Mouse (Mus musculus) kidney, embryonic 14.5 days (tissue): ENCODE results near the gene Commd8. TPM values are rescaled to one million over a fixed set of nuclear protein-coding genes. Genes with fewer than 3 reads are reported as not detected.
"Not testable (repeated sequence)": the region's sequence is repeated elsewhere in the genome, so short reads cannot be mapped to it uniquely, and the experiment has no call there.

ENCODE experiments used
- ATAC-seq: fragments of 200-750 bp; cut with Nextera tagmentation; 2 replicates; pipeline ENCODE4 v1.8.0; 2017; ENCODE audit warnings: moderate number of reproducible peaks, mild to moderate bottlenecking, moderate TSS enrichment, moderate library complexity; ENCODE audit not compliant: low FRiP score, low TSS enrichment
- H3K27ac ChIP-seq: fragments of 300-500 bp; sonication (generic); 2 replicates; pipeline ENCODE4 v1.5.1; 2014; ENCODE audit warnings: low read depth, mild to moderate bottlenecking, low read length, moderate library complexity, mixed read lengths
- H3K27me3 ChIP-seq: fragments of 300-500 bp; sonication (generic); 2 replicates; pipeline ENCODE4 v1.6.1; 2014; ENCODE audit warnings: mild to moderate bottlenecking, low read length; ENCODE audit not compliant: control insufficient read depth, insufficient read depth
- H3K36me3 ChIP-seq: fragments of 300-500 bp; sonication (generic); 2 replicates; pipeline ENCODE4 v1.6.1; 2014; ENCODE audit warnings: low read length, mixed read lengths; ENCODE audit not compliant: control insufficient read depth, insufficient read depth
- H3K4me1 ChIP-seq: fragments of 300-500 bp; sonication (generic); 2 replicates; pipeline ENCODE4 v1.6.1; 2014; ENCODE audit warnings: low read length, mixed read lengths; ENCODE audit not compliant: control insufficient read depth, insufficient read depth
- H3K4me2 ChIP-seq: fragments of 300-500 bp; sonication (generic); replicated peaks from 2 replicates; pipeline ENCODE4 v1.6.1; 2014; ENCODE audit warnings: low read depth, mild to moderate bottlenecking, low read length
- H3K4me3 ChIP-seq: fragments of 300-500 bp; sonication (generic); 2 replicates; pipeline ENCODE4 v1.5.1; 2014; ENCODE audit warnings: mild to moderate bottlenecking, low read length
- H3K9ac ChIP-seq: fragments of 300-500 bp; sonication (generic); 2 replicates; pipeline ENCODE4 v1.6.1; 2014; ENCODE audit warnings: low read depth, mild to moderate bottlenecking, low read length, moderate library complexity
- H3K9me3 ChIP-seq: fragments of 300-500 bp; sonication (generic); 2 replicates; pipeline ENCODE4 v1.6.1; 2016; ENCODE audit warnings: low read length; ENCODE audit not compliant: control insufficient read depth
- WGBS: fragments of 180-500 bp; shearing (Covaris S2); extraction: QIAGEN DNeasy Blood & Tissue Kit; methylation state at CpG from one replicate; pipeline ENCODE4 v1.1.7; 2014; 5-methylcytosine and 5-hydroxymethylcytosine counted together
- polyA plus RNA-seq: library from polyadenylated mRNA; unstranded; fragments of >200 nt; fragmentation: Nextera tagmentation; extraction: Ambion mirVana; gene quantifications from 2 replicates; pipeline ENCODE4 v1.2.1, GENCODE M21; 2014

The Commd8 gene
- polyA plus RNA-seq, 1 experiment from 2014 or later: 155 TPM

GRCm38 (mm10) chr5:72160781-72161485 is 7.1 kb downstream of the Commd8 start:
- Histone ChIP-seq H3K4me1 (peaks cover 5% of the 10 kb centered on the region; the same call in 1 of the 2 replicates), H3K36me3 (peaks cover 48% of the 10 kb centered on the region)
- WGBS: 87% methylated on average over 11 of the region's 11 CpGs

GRCm38 (mm10) chr5:72159537-72159936 is 8.5 kb downstream of the Commd8 start:
- Histone ChIP-seq H3K4me3 (no peak overlapping the region), H3K36me3 (peaks cover 48% of the 10 kb centered on the region), H3K27me3 (no peaks in the 10 kb centered on the region), H3K27ac (no peak overlapping the region), H3K4me1 (peaks cover 2% of the 10 kb centered on the region; the same call in 1 of the 2 replicates), H3K4me2 (no peak overlapping the region), H3K9me3 (no peaks in the 10 kb centered on the region), H3K9ac (no peak overlapping the region)
- 73% methylated on average over 6 of the region's 6 CpGs for WGBS
- no peak for ATAC-seq

More at GRCm38 (mm10) chr5:72160781-72161485, 7.1 kb downstream of the Commd8 start:
- no peak overlapping the region for H3K27ac ChIP-seq
- H3K27me3 ChIP-seq: no peaks in the 10 kb centered on the region
- H3K9ac ChIP-seq: no peak overlapping the region
- ATAC-seq: no peak
- no peak overlapping the region for H3K4me3 ChIP-seq
- no peaks in the 10 kb centered on the region for H3K9me3 ChIP-seq
- H3K4me2 ChIP-seq: no peak overlapping the region

GRCm38 (mm10) chr5:72158667-72159066 is 9.3 kb downstream of the Commd8 start:
- H3K27ac ChIP-seq: no peak overlapping the region
- no peak overlapping the region for H3K4me3 ChIP-seq
- 84% methylated on average over 12 of the region's 12 CpGs for WGBS
- no peaks in the 10 kb centered on the region for H3K27me3 ChIP-seq
- H3K4me1 ChIP-seq: no peaks in the 10 kb centered on the region
- no peak overlapping the region for H3K4me2 ChIP-seq
- no peaks in the 10 kb centered on the region for H3K9me3 ChIP-seq
- peaks cover 48% of the 10 kb centered on the region for H3K36me3 ChIP-seq
- H3K9ac ChIP-seq: no peak overlapping the region
- ATAC-seq: no peak

GRCm38 (mm10) chr5:72156598-72156997 is 11.4 kb downstream of the Commd8 start:
- Histone ChIP-seq H3K36me3 (peaks cover 32% of the 10 kb centered on the region), H3K27me3 (no peaks in the 10 kb centered on the region), H3K27ac (no peak overlapping the region), H3K4me3 (no peak overlapping the region), H3K9ac (no peak overlapping the region), H3K9me3 (no peaks in the 10 kb centered on the region), H3K4me2 (no peak overlapping the region), H3K4me1 (no peaks in the 10 kb centered on the region)
- 70% methylated on average over 5 of the region's 5 CpGs for WGBS
- no peak for ATAC-seq

- ATAC-seq, H3K4me2 ChIP-seq: not testable (repeated sequence)
- WGBS: 75% methylated on average over 3 of the region's 3 CpGs
Observed at GRCm38 (mm10) chr5:72155686-72156085, 12.3 kb downstream of the Commd8 start.

GRCm38 (mm10) chr5:72150870-72151269 is 17.1 kb downstream of the Commd8 start:
- Histone ChIP-seq H3K27ac (no peak overlapping the region), H3K9me3 (no peaks in the 10 kb centered on the region), H3K4me2 (no peak overlapping the region), H3K9ac (no peak overlapping the region), H3K4me1 (no peaks in the 10 kb centered on the region), H3K27me3 (no peaks in the 10 kb centered on the region), H3K36me3 (no peaks in the 10 kb centered on the region), H3K4me3 (no peak overlapping the region)
- 94% methylated on average over 5 of the region's 5 CpGs for WGBS
- ATAC-seq: no peak

More at GRCm38 (mm10) chr5:72155686-72156085, 12.3 kb downstream of the Commd8 start:
- not testable (repeated sequence) for H3K4me1 ChIP-seq, H3K9ac ChIP-seq, H3K27me3 ChIP-seq, H3K27ac ChIP-seq, H3K4me3 ChIP-seq, H3K9me3 ChIP-seq
- H3K36me3 ChIP-seq: peaks cover 23% of the 10 kb centered on the region

GRCm38 (mm10) chr5:72148679-72149078 is 19.3 kb downstream of the Commd8 start:
- H3K9ac ChIP-seq: no peak overlapping the region
- no peak overlapping the region for H3K4me2 ChIP-seq
- no peak for ATAC-seq
- H3K4me1 ChIP-seq: no peaks in the 10 kb centered on the region
- H3K27me3 ChIP-seq: no peaks in the 10 kb centered on the region
- no peaks in the 10 kb centered on the region for H3K36me3 ChIP-seq
- no peak overlapping the region for H3K27ac ChIP-seq
- 83% methylated on average over 5 of the region's 5 CpGs for WGBS
- H3K4me3 ChIP-seq: no peak overlapping the region
- H3K9me3 ChIP-seq: no peaks in the 10 kb centered on the region

- H3K27ac ChIP-seq: no peak overlapping the region
- no peak for ATAC-seq
Observed at GRCm38 (mm10) chr5:72139619-72140018, 28.4 kb downstream of the Commd8 start.

GRCm38 (mm10) chr5:72138256-72138655 is 29.7 kb downstream of the Commd8 start:
- no peak overlapping the region for H3K4me2 ChIP-seq

More at GRCm38 (mm10) chr5:72139619-72140018, 28.4 kb downstream of the Commd8 start:
- 50% methylated on average over 1 of the region's 1 CpGs for WGBS
- Histone ChIP-seq H3K4me1 (no peaks in the 10 kb centered on the region), H3K36me3 (no peaks in the 10 kb centered on the region), H3K9ac (no peak overlapping the region), H3K4me2 (no peak overlapping the region), H3K4me3 (no peak overlapping the region), H3K9me3 (no peaks in the 10 kb centered on the region), H3K27me3 (no peaks in the 10 kb centered on the region)

More at GRCm38 (mm10) chr5:72138256-72138655, 29.7 kb downstream of the Commd8 start:
- H3K9ac ChIP-seq: no peak overlapping the region
- no peak for ATAC-seq
- no peaks in the 10 kb centered on the region for H3K27me3 ChIP-seq
- no peaks in the 10 kb centered on the region for H3K36me3 ChIP-seq
- no peak overlapping the region for H3K27ac ChIP-seq
- no peaks in the 10 kb centered on the region for H3K4me1 ChIP-seq
- no peaks in the 10 kb centered on the region for H3K9me3 ChIP-seq
- no peak overlapping the region for H3K4me3 ChIP-seq
- WGBS: 89% methylated on average over 7 of the region's 7 CpGs
